Comparison of ENCODE assay signal across 11 mouse cellular contexts in genomic region chr7:63912924-63913723, GRCm38 (mm10). TPM values are rescaled to one million over a fixed set of nuclear protein-coding genes. Genes with fewer than 3 reads are reported as not detected.
DNase-seq lines count a peak whose midpoint lies in the region; ATAC-seq and TF ChIP-seq lines count a peak whose summit lies in the region.
"Had no signal": no experiment of that assay in that cellular context is flagged by ENCODE, and none has a peak within 500 bp of the region (broad histone marks: within the 10 kb centered on the region; RNA-seq: fewer than 3 reads in every experiment).

No protein-coding gene starts in this region.

- H3K4me2 ChIP-seq in liver, embryonic 14.5 days (ENCODE audit: low read depth): no peak overlapping the region
- no peak overlapping the region for H3K4me2 ChIP-seq in midbrain, embryonic 15.5 days

- peaks cover 8 to 40% of the 10 kb centered on the region in 2 experiments for H3K4me1 ChIP-seq in liver, embryonic 14.5 days (replicated peaks; ENCODE audit: control insufficient read depth in 2 of 2, insufficient read depth in 2 of 2, low read length in 1 of 2)
- H3K4me1 ChIP-seq in embryonic fibroblast, embryonic 13.5 days (ENCODE audit: control insufficient read depth, insufficient read depth, low read length): peaks cover 25% of the 10 kb centered on the region
- peaks cover 48% of the 10 kb centered on the region for H3K4me1 ChIP-seq in midbrain, embryonic 15.5 days

- DNase-seq in embryo, embryonic 10 days (ENCODE audit: low spot score): peak; percentile 40
- no peak for DNase-seq in embryo, embryonic 10.5 days (ENCODE audit: low spot score)
- DNase-seq in liver, embryonic 14.5 days (ENCODE audit: low read depth in 3 of 3, low spot score in 3 of 3): no peak
- no peak for DNase-seq in liver
- no peak for DNase-seq in left cerebral cortex, adult 8-10 months (ENCODE audit: low spot score in 2 of 2)
- no peak for DNase-seq in cerebellum, adult 9-11 months

- no peak for TF ChIP-seq POLR2A in embryonic fibroblast, embryonic 13.5 days (IDR thresholded peaks at IDR 0.05; ENCODE audit: low read depth, low read length)

- 73% methylated on average over 12 of the region's 12 CpGs for WGBS in liver, embryonic 14.5 days (ENCODE audit: insufficient replicate concordance)
- 23% methylated on average over 12 of the region's 12 CpGs for WGBS in midbrain, embryonic 15.5 days

- H3K9ac ChIP-seq in liver, embryonic 14.5 days (replicated peaks): no peak overlapping the region
- H3K9ac ChIP-seq in midbrain, embryonic 15.5 days: no peak overlapping the region

- TF ChIP-seq CTCF in liver, embryonic 14.5 days (IDR thresholded peaks at IDR 0.05; ENCODE audit: low read depth): 0 out of 2 replicates have a peak, but pooled peaks have one; percentile 10
- no peak for TF ChIP-seq CTCF in embryonic fibroblast, embryonic 13.5 days (IDR thresholded peaks at IDR 0.05; ENCODE audit: borderline replicate concordance, insufficient read depth, low read length)

- H3K27ac ChIP-seq in liver, embryonic 14.5 days: no peak overlapping the region
- H3K27ac ChIP-seq in embryonic fibroblast, embryonic 13.5 days (ENCODE audit: insufficient read depth, low read length): 0 out of 2 replicates have a peak overlapping the region, but pooled peaks have one; percentile 9
- 0 out of 2 replicates have a peak overlapping the region, but pooled peaks have one; percentile 28 for H3K27ac ChIP-seq in midbrain, embryonic 15.5 days

- H3K36me3 ChIP-seq in liver, embryonic 14.5 days (replicated peaks; ENCODE audit: control insufficient read depth, insufficient read depth, low read depth): no peaks in the 10 kb centered on the region
- H3K36me3 ChIP-seq in midbrain, embryonic 15.5 days (replicated peaks): no peaks in the 10 kb centered on the region

- H3K27me3 ChIP-seq in liver, embryonic 14.5 days (ENCODE audit: control insufficient read depth, insufficient read depth, low read length): no peaks in the 10 kb centered on the region
- H3K27me3 ChIP-seq in midbrain, embryonic 15.5 days (replicated peaks): no peaks in the 10 kb centered on the region

- no peaks in the 10 kb centered on the region for H3K9me3 ChIP-seq in liver, embryonic 14.5 days (ENCODE audit: control insufficient read depth, low read length)
- no peaks in the 10 kb centered on the region for H3K9me3 ChIP-seq in midbrain, embryonic 15.5 days

- no peak overlapping the region for H3K4me3 ChIP-seq in liver, embryonic 14.5 days (ENCODE audit: insufficient read depth in 1 of 2, low read depth in 2 of 2, low read length in 2 of 2)
- no peak overlapping the region for H3K4me3 ChIP-seq in embryonic fibroblast, embryonic 13.5 days (ENCODE audit: insufficient read depth, low read length)
- H3K4me3 ChIP-seq in midbrain, embryonic 15.5 days: no peak overlapping the region

- no peak for ATAC-seq in liver, embryonic 14.5 days (ENCODE audit: insufficient read depth)
- no peak for ATAC-seq in midbrain, embryonic 15.5 days (replicated peaks)

- no peak for TF ChIP-seq EP300 in liver, embryonic 14.5 days (IDR thresholded peaks at IDR 0.05; ENCODE audit: low read depth)

RNA-seq across cellular contexts. Expression of gene E030018B13Rik, which starts 3.5 kb away (rescaled TPM):
- not detected in 2 replicates for polyA plus RNA-seq in liver, embryonic 14.5 days (2012; rRNA removed)
- polyA plus RNA-seq in liver, embryonic 14.5 days (2014; fragmentation: Nextera tagmentation; extraction: Ambion mirVana): not detected in 2 replicates
- polyA plus RNA-seq in embryonic fibroblast, embryonic 13.5 days (2011; ENCODE audit: insufficient read length, low read depth, missing spikeins): not detected in 2 replicates
- 0.17 and 0.23 TPM in 2 replicates for polyA plus RNA-seq in midbrain, embryonic 15.5 days (2015; fragmentation: Nextera tagmentation; extraction: Ambion mirVana)
- total RNA-seq in left cerebral cortex, adult 8-10 months (2022): not detected
- total RNA-seq: adrenal gland, postnatal 36 days; layer of hippocampus, postnatal 10 days; neutrophil, adult 5-6 weeks had no signal

RNA-seq across cellular contexts. Expression of gene Klf13, which starts 25.6 kb away (rescaled TPM):
- polyA plus RNA-seq in liver, embryonic 14.5 days (2012; rRNA removed): 3.2 and 3.4 TPM in 2 replicates
- polyA plus RNA-seq in liver, embryonic 14.5 days (2014; fragmentation: Nextera tagmentation; extraction: Ambion mirVana): 12.8 and 15.8 TPM in 2 replicates
- polyA plus RNA-seq in embryonic fibroblast, embryonic 13.5 days (2011; ENCODE audit: insufficient read length, low read depth, missing spikeins): 34.6 and 40.2 TPM in 2 replicates
- 21.7 and 23.4 TPM in 2 replicates for polyA plus RNA-seq in midbrain, embryonic 15.5 days (2015; fragmentation: Nextera tagmentation; extraction: Ambion mirVana)
- total RNA-seq in left cerebral cortex, adult 8-10 months (2022): 100 to 1,000 TPM; 138 to 154 (median 144) TPM
